Mouse (Mus musculus): Measurements from ENCODE around the gene Snai3. TPM values are rescaled to one million over a fixed set of nuclear protein-coding genes. Genes with fewer than 3 reads are reported as not detected.

Snai3 gene
- polyA plus RNA-seq, 1 experiment, result not detected

GRCm38 (mm10) chr8:122414311-122414710 is 46.2 kb downstream of the Snai3 start:
- no peaks in the 10 kb centered on the region for H3K4me1 ChIP-seq (ENCODE audit: control insufficient read depth)
- no peak for TF ChIP-seq GATA1 (IDR thresholded peaks at IDR 0.05; ENCODE audit: low read length)
- H3K4me3 ChIP-seq (replicated peaks), result no peak overlapping the region
- no peaks in the 10 kb centered on the region for H3K27me3 ChIP-seq (ENCODE audit: control insufficient read depth)
- H3K36me3 ChIP-seq (ENCODE audit: control insufficient read depth), result peaks cover 98% of the 10 kb centered on the region
- H3K9me3 ChIP-seq (ENCODE audit: control insufficient read depth, low read length), result no peaks in the 10 kb centered on the region

GRCm38 (mm10) chr8:122407678-122408077 is 52.9 kb downstream of the Snai3 start:
- H3K36me3 ChIP-seq (ENCODE audit: control insufficient read depth), result peaks cover 100% of the 10 kb centered on the region
- H3K27me3 ChIP-seq (ENCODE audit: control insufficient read depth), result no peaks in the 10 kb centered on the region
- no peak for TF ChIP-seq GATA1 (IDR thresholded peaks at IDR 0.05; ENCODE audit: low read length)
- TF ChIP-seq TAL1 (IDR thresholded peaks at IDR 0.05; ENCODE audit: low read length), result no peak
- H3K4me3 ChIP-seq (replicated peaks), result no peak overlapping the region
- H3K9me3 ChIP-seq (ENCODE audit: control insufficient read depth, low read length), result no peaks in the 10 kb centered on the region
- H3K4me1 ChIP-seq (ENCODE audit: control insufficient read depth), result peaks cover 13% of the 10 kb centered on the region

GRCm38 (mm10) chr8:122405146-122405805 is 55.3 kb downstream of the Snai3 start:
- Histone ChIP-seq H3K36me3 (ENCODE audit: control insufficient read depth) (peaks cover 100% of the 10 kb centered on the region), H3K27me3 (ENCODE audit: control insufficient read depth) (no peaks in the 10 kb centered on the region), H3K4me3 (replicated peaks) (no peak overlapping the region), H3K9me3 (ENCODE audit: control insufficient read depth, low read length) (no peaks in the 10 kb centered on the region), H3K4me1 (ENCODE audit: control insufficient read depth) (peaks cover 13% of the 10 kb centered on the region)
- no peak for TF ChIP-seq GATA1 (IDR thresholded peaks at IDR 0.05; ENCODE audit: low read length)

Other genes starting within 250 kb of the Snai3 start
- gene Zfpm1, start 178.6 kb downstream of the Snai3 start, polyA plus RNA-seq (2012), result 331 and 361 TPM in 2 replicates
- gene Trhr2, start 100.0 kb downstream of the Snai3 start, polyA plus RNA-seq (2012), result not detected in 2 replicates
- 10.0 and 10.5 TPM in 2 replicates for gene Zc3h18, start 84.1 kb downstream of the Snai3 start, polyA plus RNA-seq (2012)
- not detected in 2 replicates for gene Il17c, start 38.7 kb downstream of the Snai3 start, polyA plus RNA-seq (2012)
- 5.9 and 9.0 TPM in 2 replicates for gene Cyba, start 27.8 kb downstream of the Snai3 start, polyA plus RNA-seq (2012)
- 0.17 and 0.19 TPM in 2 replicates for gene Mvd, start 17.3 kb downstream of the Snai3 start, polyA plus RNA-seq (2012)
- 1.7 and 1.8 TPM in 2 replicates for gene Rnf166, start 15.3 kb upstream of the Snai3 start, polyA plus RNA-seq (2012)
- gene Ctu2, start 15.4 kb upstream of the Snai3 start, polyA plus RNA-seq (2012), result 1.0 and 1.2 TPM in 2 replicates
- 22.2 and 31.8 TPM in 2 replicates for gene Piezo1, start 90.6 kb upstream of the Snai3 start, polyA plus RNA-seq (2012)
- gene Cdt1, start 107.3 kb upstream of the Snai3 start, polyA plus RNA-seq (2012), result 94.9 and 97.5 TPM in 2 replicates
- gene Aprt, start 116.2 kb upstream of the Snai3 start, polyA plus RNA-seq (2012), result 4.8 and 8.0 TPM in 2 replicates
- gene Galns, start 150.7 kb upstream of the Snai3 start, polyA plus RNA-seq (2012), result 0.07 and 0.08 TPM in 2 replicates
- 0.16 and 0.80 TPM in 2 replicates for gene Trappc2l, start 150.9 kb upstream of the Snai3 start, polyA plus RNA-seq (2012)
- not detected in 2 replicates for gene Pabpn1l, start 162.0 kb upstream of the Snai3 start, polyA plus RNA-seq (2012)
- gene Cbfa2t3, start 238.4 kb upstream of the Snai3 start, polyA plus RNA-seq (2012), result 6.1 and 8.9 TPM in 2 replicates